Mouse (Mus musculus): ENCODE results near the gene Rpl29.
A peak's percentile ranks its signal among the peaks of the same experiment; 100 is the strongest.

Rpl29 gene

DNA sequence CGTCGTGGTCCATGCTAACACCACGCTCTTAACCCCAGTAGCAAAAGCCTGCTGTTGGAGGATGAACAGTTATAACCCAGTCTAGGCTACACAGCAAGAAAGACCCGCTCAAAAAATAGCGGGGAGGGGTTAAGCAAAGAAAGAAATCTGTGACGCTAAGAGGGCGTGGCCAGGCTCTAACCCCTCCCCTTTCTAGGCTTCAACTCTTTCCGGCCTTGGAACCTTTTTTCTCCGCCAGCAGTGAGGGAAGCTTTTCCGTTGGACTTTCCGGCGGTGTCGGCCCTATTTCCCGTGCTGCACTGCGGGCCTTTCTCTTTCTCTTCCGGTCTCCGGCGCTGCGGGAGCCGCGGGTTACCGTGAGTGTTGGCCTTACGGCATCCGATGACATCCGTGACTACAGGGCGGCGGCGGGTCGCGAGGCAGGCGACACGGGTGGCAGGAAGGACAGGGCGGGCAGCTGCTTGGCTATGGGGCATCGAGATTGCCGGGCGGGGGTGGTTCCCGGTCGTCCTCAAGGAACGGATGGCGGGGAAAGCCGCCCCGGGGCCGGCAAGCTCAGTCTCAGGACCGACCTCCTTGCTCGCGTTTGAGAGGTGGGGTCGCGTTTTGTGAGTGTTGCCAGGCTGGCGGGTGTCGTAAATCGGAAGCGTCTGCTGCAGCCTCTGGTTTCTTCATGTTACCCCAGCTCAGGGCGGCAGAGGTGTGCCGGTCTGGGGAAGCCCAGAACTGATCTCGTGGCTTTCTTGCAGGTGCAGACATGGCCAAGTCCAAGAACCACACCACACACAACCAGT, at the start of gene Rpl29:
Rpl29 (plus strand) TSS at position 234 of the 794 bp plus-strand sequence.
- DNase-seq (ENCODE audit: low spot score in 2 of 2) = peak; percentile 91 to 94

DNA sequence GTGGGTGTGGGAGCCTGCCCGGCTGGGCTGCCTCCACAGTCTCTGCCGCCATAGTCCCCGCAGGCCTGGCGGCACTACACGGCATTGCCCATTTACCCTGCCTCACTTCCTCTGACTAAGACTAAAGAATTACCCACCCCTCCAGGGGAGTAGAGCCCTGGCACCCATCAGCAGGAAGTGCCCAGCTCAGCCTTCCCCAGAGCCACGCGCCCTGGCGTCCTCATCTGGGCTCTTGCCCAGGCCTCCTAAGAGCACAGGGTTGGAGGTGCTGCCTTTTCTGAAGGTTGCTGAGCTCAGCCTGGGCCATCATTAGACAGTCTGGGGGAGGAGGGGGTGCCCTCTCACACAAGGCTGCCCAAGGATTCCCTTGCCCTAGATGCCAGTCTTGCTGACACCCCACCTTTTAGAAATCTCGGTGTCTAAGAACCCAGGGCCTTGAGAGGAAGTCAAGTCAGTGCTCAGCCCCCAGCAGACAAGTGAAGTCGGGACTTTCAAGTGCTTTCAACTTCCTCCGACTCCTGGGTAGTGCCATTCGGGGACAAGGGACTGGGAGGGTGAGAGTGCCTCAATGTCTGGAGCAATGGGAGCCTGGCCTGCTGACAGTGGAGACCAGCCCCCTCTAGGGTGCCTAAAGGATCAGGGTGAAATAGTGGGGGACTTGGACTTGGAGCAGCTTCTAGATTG, 42.9 kb upstream of the Rpl29 start:
- DNase-seq (ENCODE audit: low spot score in 2 of 2) = peak; percentile 44 to 46

DNA sequence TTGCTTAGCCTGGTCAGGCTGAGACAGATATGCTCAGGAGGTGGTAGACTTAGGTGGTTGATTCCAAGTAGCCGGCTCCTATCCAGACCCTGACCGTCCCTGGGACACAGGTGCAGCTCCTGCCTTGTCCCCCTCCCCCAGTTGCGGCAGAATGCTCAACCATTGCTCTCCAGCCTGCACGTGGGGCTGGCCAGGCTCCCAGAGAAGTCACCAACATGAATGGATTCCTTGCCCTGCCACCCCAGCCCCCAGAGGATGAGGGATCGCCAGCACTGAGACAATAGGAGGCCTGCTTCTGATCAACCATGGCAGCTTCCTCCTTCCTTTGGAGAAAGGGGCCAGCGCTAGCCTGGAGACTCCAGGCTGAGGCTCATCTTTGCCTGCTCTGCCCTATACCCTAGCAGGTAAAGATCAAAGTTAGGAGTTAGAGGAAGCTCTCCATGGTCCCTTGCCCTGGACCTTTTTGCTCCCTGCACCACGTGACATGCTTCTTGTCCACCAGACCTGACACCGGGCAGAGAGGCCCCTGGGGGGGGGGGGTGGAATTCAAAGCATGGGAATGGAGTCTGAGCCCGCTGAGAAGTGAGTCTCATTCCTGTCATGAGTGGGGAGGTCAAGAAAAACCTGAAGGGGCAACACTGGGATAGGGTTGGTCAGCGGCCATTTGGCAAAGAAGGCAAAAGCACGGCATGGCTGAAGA, 36.3 kb upstream of the Rpl29 start:
- DNase-seq (ENCODE audit: low spot score in 2 of 2) = no peak

DNA sequence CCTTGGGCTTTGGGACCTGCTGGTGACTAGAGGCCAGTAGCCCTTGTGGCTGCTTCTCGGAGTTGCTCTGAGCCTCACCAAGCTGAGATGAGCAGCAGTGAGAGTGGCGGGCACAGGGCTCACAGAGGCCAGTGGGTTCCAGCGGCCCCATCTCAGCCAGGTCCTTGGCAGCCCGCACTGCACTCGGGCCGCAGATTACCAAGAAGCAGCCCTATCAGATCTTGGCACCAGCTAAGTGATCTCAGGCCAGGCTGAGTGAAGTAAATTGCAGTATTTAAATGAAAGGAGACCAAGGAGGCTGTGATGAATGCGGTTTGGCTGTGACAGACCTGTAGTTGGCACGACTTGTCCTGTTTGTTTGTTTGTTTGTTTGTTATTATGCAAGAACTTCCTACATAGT, 35.7 kb upstream of the Rpl29 start:
- DNase-seq (ENCODE audit: low spot score in 2 of 2) = no peak

DNA sequence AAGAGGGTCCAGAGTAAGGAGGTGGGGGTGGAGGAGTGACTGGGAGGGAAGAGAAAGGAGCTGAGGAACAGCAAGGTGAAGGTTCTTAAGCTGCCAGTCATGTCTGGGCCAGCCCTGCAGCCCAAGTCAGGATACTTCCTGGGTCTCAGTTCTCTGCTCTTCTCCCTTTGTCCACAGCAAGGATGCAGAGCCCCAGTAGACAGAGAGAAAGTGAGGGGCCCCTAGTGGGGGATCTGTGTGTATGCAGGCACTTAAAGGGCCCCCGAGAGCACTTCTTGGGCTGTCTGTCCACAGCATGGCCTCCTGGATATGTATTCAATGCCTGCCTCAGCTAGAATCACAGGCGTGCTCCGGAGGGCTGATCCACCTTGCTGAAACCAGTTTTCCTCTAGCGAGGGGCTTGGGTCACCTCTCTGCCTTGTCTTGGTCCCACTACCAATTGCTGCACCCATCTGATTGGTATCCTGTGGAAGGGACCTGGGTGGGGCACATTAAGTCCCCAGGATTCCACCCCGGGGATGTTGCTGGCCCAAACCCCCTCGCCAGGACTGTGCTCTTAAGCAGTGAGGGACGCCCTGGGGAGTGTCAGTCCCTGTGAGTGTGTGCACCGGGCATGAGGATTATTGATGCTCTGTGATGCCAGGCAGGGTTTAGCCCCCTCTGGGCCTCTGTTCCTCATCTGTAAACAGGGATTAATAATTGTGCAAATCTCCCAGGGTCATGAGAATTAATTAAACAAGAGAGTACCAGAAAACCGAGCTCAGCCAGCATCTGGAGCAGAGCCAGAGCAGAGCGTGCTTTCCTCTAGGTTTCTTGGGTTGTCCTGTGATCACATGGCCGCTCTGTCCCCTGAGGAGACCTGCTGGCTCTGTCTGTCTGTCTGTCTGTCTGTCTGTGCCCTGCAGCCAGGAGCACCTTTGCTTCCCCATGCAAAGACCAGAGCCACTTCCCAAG, 34.3 kb upstream of the Rpl29 start:
- DNase-seq (ENCODE audit: low spot score in 2 of 2) = peak in 1 of 2 experiments; percentile 31

DNA sequence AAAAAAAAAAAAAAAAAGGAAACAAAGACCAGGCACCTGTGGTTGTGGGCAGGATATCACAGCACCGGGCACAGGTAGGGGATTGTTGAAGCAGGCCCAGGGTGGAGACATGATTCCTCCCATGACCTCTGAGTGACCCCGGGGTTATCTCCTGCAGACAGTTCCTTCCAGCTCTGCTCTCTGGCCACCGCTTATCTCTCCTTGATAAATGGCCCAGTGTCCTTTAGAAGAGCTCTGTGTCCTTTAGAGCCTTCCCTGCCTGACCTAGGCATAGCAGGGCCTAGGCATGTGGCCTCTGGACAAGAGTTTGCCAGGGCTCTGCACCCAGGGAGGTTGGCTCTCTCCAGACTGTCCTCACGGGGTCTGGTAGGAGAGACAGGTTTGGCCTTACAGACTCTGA, 31.5 kb upstream of the Rpl29 start:
- no peak for DNase-seq (ENCODE audit: low spot score in 2 of 2)

DNA sequence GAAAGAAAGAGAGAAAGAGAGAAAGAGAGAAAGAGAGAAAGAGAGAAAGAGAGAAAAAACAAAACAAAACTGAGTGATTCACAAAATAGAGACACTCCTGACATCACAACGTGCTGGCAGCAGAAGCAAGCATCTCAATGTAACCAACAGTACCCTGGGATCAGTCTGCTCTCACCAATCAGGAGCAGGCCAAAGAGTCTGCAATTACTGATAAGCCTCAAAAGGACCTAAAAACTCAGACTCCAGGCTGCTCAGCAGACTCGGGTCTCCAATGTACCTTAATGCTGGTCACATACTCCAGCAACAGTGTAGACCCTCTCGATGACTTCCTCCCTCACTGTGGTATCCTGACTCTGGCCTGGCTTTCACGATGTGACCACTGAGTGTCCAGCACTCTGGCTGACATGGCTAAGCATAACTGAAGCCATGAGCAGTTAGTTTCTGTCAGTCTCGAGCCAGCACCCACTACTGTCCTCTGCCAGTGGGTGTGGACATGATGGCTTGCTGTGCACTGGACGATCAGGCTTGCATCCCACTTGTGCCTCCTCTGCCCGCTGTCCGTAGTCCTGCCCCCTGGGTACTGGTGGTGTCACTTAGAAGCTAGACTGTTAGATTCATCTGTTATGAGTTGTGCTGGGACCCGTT, 30.5 kb upstream of the Rpl29 start:
- peak in 1 of 2 experiments; percentile 62 for DNase-seq (ENCODE audit: low spot score in 2 of 2)

DNA sequence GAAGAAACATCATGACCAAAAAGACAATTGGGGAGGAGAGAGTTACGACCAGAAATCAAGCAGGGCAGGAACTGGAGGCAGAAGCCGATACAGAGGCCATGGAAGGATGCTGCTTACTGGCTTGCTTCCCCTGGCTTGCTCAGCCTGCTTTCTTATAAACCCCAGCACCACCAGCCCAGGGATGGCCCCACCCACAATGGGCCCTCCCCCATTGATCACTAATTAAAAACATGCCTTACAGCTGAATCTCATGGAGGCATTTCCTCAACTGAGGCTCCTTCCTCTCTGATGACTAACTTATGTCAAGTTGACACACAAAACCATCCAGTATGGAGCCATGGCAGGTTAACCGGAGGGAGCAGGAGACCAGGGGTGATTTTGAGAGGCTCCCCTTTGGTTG, 29.4 kb upstream of the Rpl29 start:
- no peak for DNase-seq (ENCODE audit: low spot score in 2 of 2)

DNA sequence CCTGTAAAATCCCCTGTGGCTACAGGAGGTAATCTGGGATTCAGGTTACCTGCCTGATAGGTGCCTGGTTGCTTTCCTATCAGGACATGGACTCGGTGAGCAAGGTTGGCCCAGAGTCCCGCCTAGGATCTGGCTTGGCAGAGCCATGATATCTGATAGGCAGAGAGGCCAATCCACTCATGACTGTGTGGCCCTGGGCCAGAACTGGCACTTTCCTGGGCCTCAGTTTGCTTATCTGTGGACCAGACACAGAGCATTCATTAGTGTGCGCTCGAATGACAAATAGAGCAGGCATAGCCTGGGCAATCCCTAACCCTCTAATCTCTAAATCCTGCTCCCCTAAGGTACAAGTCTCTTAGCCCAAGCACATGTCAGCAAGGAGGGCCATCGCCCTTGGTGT, 27.1 kb upstream of the Rpl29 start:
- peak in 1 of 2 experiments; percentile 39 for DNase-seq (ENCODE audit: low spot score in 2 of 2)

DNA sequence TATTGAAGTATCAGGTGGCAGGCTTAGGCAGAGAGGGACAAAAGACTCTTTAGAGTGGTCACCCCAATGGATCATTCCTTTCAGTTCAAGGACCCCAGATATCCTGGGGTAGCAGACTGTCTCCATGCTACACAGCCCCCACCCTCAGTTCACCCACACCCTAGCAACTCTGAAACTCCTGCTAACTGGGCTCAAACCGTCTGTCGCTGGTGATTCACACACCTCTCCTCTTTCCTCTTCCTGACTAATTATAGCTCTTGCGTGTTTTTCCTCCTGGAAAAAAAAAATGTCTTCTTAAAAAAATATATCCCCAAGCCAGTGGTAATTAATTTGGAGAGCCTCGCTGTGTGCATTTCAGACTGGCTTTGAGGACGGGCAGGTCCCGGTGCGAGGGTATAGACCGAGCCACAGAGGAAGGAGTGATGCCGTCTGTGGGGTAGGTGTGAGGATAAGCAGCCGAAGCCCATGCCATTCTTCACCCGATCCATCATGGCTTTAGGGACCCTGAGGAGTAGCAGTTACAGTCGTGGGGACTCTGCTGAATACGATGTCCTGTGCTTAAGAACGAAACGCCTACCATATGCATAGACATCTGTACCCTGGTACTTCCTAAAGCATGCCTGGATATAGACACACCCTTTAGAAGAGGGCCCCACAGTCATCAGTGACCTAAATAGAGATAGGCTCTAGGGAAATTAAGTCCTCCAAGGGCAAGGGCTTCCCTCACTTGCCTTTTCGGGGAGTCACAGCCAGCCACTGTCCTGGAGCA, 26.5 kb upstream of the Rpl29 start:
- no peak for DNase-seq (ENCODE audit: low spot score in 2 of 2)

DNA sequence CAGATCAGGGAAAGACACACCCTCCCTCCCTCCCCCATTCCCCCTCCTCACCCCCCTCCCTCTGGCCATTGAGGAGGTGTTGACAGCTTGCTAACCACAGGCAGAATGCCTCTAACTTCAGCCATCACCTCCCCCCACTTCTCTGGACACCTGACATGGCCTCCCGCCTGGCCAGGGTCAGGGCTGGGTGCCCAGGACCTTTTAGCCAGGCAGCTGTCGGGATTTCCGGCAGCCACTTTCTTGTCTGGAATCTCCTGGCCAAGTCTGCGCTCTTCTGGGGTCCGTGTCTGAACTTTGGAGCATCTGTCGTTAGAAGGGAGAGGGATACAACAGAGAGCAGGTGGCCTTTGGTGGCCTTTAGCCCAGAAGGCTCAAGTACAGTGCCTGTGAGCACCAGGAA, 24.0 kb upstream of the Rpl29 start:
- no peak for DNase-seq (ENCODE audit: low spot score in 2 of 2)

DNA sequence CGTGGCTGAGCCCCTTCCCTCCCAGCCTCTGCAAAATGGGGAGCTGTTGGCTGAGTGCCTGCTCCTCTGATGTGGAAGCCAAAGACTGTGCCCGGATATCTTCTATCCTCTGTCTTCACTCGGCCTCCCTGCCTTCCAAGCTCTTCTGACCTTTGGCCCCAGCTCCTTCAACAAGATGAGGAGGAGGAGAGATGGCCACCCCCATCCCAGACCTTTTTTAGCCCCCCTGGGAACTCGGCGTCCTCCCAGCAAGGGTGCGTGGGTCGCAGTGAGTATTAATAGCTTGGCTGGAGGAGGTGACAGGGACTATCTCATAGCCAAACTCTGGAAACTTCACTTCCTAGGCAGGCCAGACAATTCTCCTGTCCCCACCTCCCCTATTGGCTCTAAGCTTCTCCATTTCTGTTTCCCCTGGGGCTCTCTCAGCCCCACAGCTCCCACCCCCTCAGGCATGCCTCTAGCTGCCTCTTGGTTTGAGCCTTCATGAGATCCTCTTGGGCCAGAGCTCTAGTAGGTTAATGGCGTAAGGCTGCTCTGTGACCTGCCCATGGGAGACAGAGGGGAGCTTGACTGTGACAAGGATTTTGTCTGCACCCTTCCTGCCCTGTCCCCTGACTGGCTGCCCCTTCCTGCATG, 22.7 kb upstream of the Rpl29 start:
- DNase-seq (ENCODE audit: low spot score in 2 of 2) = no peak

DNA sequence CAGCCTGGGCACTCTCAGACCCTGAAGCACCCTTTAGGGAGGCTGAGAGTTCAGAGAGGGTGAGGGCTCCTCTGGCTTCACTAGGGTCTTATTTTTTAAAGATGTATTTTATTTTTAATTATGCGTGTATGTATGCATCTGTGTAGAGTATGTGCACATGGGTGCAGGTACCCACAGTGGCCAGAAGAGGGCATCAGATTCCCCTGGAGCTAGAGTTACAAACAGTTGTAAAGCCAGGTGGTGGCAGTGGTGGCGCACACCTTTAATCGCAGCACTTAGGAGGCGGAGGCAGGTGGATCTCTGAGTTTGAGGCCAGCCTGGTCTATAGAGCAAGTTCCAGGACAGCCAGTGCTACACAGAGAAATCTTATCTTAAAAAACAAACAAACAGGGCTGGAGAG, 20.2 kb upstream of the Rpl29 start:
- no peak for DNase-seq (ENCODE audit: low spot score in 2 of 2)

DNA sequence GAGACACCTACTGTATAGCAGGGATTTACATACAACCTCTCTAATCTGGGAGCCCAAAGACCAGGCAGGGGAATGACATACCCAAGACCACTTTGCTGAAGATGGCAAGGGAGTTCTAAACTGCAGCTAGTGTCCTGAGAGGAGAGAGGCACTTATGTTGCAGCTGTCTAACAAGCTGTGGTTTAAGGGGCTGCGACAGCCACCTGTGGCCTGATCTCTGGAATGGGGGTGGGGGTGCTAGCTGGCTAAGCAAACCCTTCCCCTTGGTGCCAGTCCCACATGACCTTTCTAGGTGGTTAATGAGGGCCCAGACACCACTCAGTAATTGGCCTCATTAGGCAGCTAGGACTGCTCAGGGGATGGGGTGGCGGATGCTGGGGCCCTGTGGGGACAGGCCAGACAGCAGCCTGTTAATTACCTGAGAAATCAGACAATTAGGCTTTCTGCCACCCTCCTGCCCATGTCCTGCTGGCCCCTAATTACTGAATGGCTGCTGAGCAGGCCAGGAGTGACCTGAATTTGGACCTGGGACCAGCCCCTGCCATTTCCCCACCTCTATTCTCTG, 19.1 kb upstream of the Rpl29 start:
- no peak for DNase-seq (ENCODE audit: low spot score in 2 of 2)

DNA sequence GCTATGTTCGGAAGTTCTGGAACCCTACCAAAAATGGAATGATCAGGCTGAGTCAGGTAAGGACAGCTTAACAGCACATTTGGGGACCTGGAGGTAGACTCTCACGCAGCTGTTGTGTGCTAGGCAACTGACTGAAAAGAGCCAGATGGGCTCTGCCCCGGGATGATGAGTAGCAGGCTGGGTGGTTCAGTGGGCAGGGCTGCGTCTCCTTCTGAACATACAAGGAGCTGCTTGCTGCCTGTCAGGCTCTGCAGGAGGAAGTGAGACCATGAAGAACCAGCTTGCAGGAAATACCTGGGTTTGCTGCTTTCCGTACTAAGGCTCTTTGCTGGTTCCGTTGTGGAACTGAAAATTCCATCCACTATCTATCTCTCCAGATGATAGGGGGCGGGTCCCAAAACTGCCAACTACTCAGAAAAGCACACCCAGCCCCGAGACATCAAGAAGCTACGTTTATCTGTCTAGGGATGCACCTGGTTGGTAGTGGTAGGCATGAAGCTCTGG, 18.1 kb upstream of the Rpl29 start:
- DNase-seq (ENCODE audit: low spot score in 2 of 2) = peak; percentile 49 to 50

DNA sequence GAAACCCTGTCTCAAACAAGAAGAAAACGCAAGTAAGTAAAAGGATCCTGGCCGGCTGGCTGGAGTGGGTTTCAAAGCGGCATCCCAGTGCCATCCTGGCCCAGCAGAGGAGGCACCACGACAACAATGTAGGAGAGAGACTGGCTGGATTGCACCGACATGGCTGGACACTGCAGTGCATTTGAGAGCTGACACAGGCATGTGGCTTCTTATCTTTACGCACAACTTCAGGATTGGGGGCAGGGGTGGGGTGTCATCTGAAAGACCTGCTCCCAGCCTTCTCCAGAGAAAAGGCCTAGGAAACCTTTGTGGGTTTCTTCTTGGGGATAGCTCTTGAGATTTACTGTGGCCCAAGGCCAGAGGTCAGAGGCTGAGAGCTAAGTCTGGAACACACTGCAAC, 17.5 kb upstream of the Rpl29 start:
- no peak for DNase-seq (ENCODE audit: low spot score in 2 of 2)

DNA sequence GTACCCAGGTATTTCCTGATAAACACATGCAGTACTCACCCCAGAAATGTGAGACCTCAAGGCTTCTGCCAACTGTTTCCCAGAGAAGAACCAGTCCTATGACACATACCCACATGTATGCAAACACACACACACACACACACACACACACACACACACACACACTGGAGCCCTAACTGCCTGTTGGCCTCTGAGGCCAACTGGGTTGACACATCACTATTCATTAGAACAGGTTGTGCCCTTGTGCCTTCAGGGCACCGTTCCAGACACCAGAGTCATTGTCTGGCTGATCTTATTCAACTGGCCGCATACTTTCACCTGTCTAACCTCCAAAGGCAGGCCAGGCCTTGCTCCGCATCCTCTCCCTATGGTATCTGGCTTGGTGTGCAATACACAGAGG, 17.0 kb upstream of the Rpl29 start:
- DNase-seq (ENCODE audit: low spot score in 2 of 2) = no peak

DNA sequence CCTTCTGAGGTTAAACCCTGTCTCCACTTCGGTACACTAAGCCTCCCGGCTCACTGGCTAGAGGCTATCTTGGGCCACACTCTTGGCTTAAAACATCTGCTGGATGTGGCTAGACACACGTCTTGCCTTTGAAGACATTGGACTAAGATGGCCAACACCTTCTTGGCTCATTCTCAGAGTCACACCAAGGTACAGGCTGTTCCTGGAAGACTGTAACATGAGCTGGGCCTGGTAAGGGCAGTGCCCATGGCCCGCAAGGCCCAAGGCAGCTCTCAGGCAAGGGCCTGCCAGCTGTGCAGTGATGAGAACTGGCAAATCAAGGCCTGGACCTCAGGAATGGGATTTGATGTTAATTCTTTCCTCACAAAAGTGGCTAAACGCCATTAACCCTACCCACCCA, 15.6 kb upstream of the Rpl29 start:
- DNase-seq (ENCODE audit: low spot score in 2 of 2) = no peak

DNA sequence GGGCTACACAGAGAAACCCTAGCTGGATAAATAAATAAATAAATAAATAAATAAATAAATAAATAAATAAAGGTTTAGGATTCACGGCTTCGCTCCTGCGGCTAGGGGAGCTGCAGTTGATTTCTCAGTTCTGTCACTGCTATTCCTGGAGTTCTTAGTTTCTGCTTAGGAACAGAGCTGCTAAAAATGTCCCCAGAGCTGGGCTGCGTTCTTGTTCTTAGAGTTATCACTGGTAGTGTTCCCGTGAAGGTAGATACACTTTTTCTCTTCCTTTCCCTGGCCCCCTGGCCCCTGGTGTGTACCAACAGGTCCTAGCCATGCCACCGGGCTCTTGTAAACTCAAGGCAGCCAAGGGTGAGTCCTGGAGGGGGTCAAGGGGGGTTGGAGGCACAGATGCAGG, 12.4 kb upstream of the Rpl29 start:
- no peak for DNase-seq (ENCODE audit: low spot score in 2 of 2)

Measured in spleen, postnatal 36 days (tissue).